In genomic region chr7:83179403-83179802, GRCm38 (mm10) we compare ENCODE assay signal across 31 mouse cellular contexts.
"Had no signal": no experiment of that assay in that cellular context is flagged by ENCODE, and none has a peak within 500 bp of the region (broad histone marks: within the 10 kb centered on the region; RNA-seq: fewer than 3 reads in every experiment).

No protein-coding gene starts in this region.

- H3K4me3 ChIP-seq: left cerebral cortex, adult 2 months; limb, embryonic 10.5 days; limb, embryonic 12.5 days; limb, embryonic 13.5 days; limb, embryonic 15.5 days; liver, embryonic 12.5 days; liver, embryonic 13.5 days; liver, embryonic 15.5 days; lung, embryonic 15.5 days; megakaryocyte, embryonic 14.5 days; midbrain, embryonic 10.5 days; midbrain, embryonic 12.5 days; midbrain, embryonic 13.5 days; myocyte; neural tube, embryonic 12.5 days had no signal

- H3K4me1 ChIP-seq: limb, embryonic 10.5 days; limb, embryonic 12.5 days; limb, embryonic 15.5 days; liver, embryonic 12.5 days; liver, embryonic 13.5 days; liver, embryonic 15.5 days; lung, embryonic 15.5 days; megakaryocyte, embryonic 14.5 days; midbrain, embryonic 10.5 days; midbrain, embryonic 12.5 days; midbrain, embryonic 13.5 days; neural tube, embryonic 12.5 days had no signal

- H3K4me2 ChIP-seq: limb, embryonic 12.5 days; limb, embryonic 13.5 days; limb, embryonic 15.5 days; liver, embryonic 11.5 days; liver, embryonic 12.5 days; liver, embryonic 13.5 days; liver, embryonic 15.5 days; lung, embryonic 14.5 days; lung, embryonic 15.5 days; midbrain, embryonic 12.5 days; midbrain, embryonic 13.5 days; neural tube, embryonic 12.5 days had no signal

- DNase-seq: left cerebral cortex, postnatal 4 days; liver; liver, embryonic 13.5 days; liver, postnatal 0 days; lung, adult 18-20 months; lung, adult 2 months; lung, embryonic 14.5 days; lung, postnatal 10 days; lung, postnatal 14 days; lung, postnatal 36 days; lung, postnatal 4 days; midbrain, embryonic 14.5 days had no signal

- ATAC-seq: liver, embryonic 12.5 days; liver, postnatal 0 days; lung, postnatal 0 days; midbrain, embryonic 13.5 days; midbrain, embryonic 16.5 days had no signal

- H3K36me3 ChIP-seq: limb, embryonic 10.5 days; limb, embryonic 12.5 days; limb, embryonic 13.5 days; limb, embryonic 15.5 days; liver, embryonic 12.5 days; liver, embryonic 13.5 days; liver, embryonic 15.5 days; lung, embryonic 15.5 days; midbrain, embryonic 10.5 days; midbrain, embryonic 12.5 days; midbrain, embryonic 13.5 days; neural tube, embryonic 12.5 days had no signal

- H3K9me3 ChIP-seq: limb, embryonic 10.5 days; limb, embryonic 12.5 days; limb, embryonic 13.5 days; limb, embryonic 15.5 days; liver, embryonic 12.5 days; liver, embryonic 13.5 days; liver, embryonic 15.5 days; lung, embryonic 15.5 days; megakaryocyte, embryonic 14.5 days; midbrain, embryonic 10.5 days; midbrain, embryonic 12.5 days; midbrain, embryonic 13.5 days; neural tube, embryonic 12.5 days had no signal

- H3K9ac ChIP-seq: limb, embryonic 12.5 days; limb, embryonic 13.5 days; limb, embryonic 15.5 days; liver, embryonic 12.5 days; liver, embryonic 13.5 days; liver, embryonic 14.5 days; liver, embryonic 15.5 days; liver, postnatal 0 days; lung, embryonic 14.5 days; lung, embryonic 15.5 days; midbrain, embryonic 12.5 days; midbrain, embryonic 13.5 days; neural tube, embryonic 12.5 days had no signal

- H3K27me3 ChIP-seq: limb, embryonic 12.5 days; limb, embryonic 13.5 days; limb, embryonic 15.5 days; liver, embryonic 12.5 days; liver, embryonic 13.5 days; liver, embryonic 15.5 days; lung, embryonic 15.5 days; megakaryocyte, embryonic 14.5 days; midbrain, embryonic 12.5 days; midbrain, embryonic 13.5 days; neural tube, embryonic 12.5 days had no signal

- H3K27ac ChIP-seq: left cerebral cortex, adult 2 months; limb, embryonic 10.5 days; limb, embryonic 12.5 days; limb, embryonic 13.5 days; limb, embryonic 15.5 days; liver, embryonic 12.5 days; liver, embryonic 13.5 days; liver, embryonic 14.5 days; liver, embryonic 15.5 days; lung, embryonic 15.5 days; macrophage; midbrain, embryonic 10.5 days; midbrain, embryonic 12.5 days; midbrain, embryonic 13.5 days; neural tube, embryonic 12.5 days had no signal
